In genomic region chr2:155989085-155989484, GRCm38 (mm10) we compare ENCODE assay signal across 13 mouse cellular contexts. TPM values are rescaled to one million over a fixed set of nuclear protein-coding genes. Genes with fewer than 3 reads are reported as not detected.
A peak's percentile ranks its signal among the peaks of the same experiment; 100 is the strongest.
DNase-seq lines count a peak whose midpoint lies in the region; ATAC-seq lines count a peak whose summit lies in the region.
"Had no signal": no experiment of that assay in that cellular context is flagged by ENCODE, and none has a peak within 500 bp of the region (broad histone marks: within the 10 kb centered on the region; RNA-seq: fewer than 3 reads in every experiment).

No protein-coding gene starts in this region.

- H3K4me3 ChIP-seq in limb, embryonic 10.5 days = no peak overlapping the region
- H3K4me3 ChIP-seq: midbrain, embryonic 15.5 days had no signal

- WGBS in limb, embryonic 10.5 days = 81% methylated on average over 4 of the region's 4 CpGs

- no peak overlapping the region for H3K27ac ChIP-seq in limb, embryonic 10.5 days
- H3K27ac ChIP-seq: midbrain, embryonic 15.5 days had no signal

- ATAC-seq in megakaryocyte progenitor cell, adult 5-6 weeks (replicated peaks; ENCODE audit: poor library complexity) = peak; percentile 97
- ATAC-seq: midbrain, embryonic 15.5 days had no signal

- peaks cover 2% of the 10 kb centered on the region; the same call in 1 of the 2 replicates for H3K4me1 ChIP-seq in limb, embryonic 10.5 days
- H3K4me1 ChIP-seq: midbrain, embryonic 15.5 days had no signal

- H3K9me3 ChIP-seq in limb, embryonic 10.5 days (replicated peaks) = no peaks in the 10 kb centered on the region
- H3K9me3 ChIP-seq: midbrain, embryonic 15.5 days had no signal

- peaks cover 100% of the 10 kb centered on the region for H3K36me3 ChIP-seq in limb, embryonic 10.5 days

- no peaks in the 10 kb centered on the region for H3K27me3 ChIP-seq in limb, embryonic 10.5 days (ENCODE audit: low read depth, poor library complexity, severe bottlenecking)
- H3K27me3 ChIP-seq: midbrain, embryonic 15.5 days had no signal

- DNase-seq in layer of hippocampus, adult 9-11 months = peak; percentile 41
- no peak for DNase-seq in layer of hippocampus, adult 8-10 months (ENCODE audit: low spot score in 2 of 2)
- DNase-seq in c-Kit-positive CD71-negative TER-119-negative erythroid progenitor cells, embryonic 14.5 days (ENCODE audit: low read depth) = peak; percentile 25
- DNase-seq in cerebellum, postnatal 25 days = peak; percentile 74 to 82
- no peak for DNase-seq in gastrocnemius, postnatal 10 days
- no peak for DNase-seq in adipocyte (ENCODE audit: low spot score)
- no peak for DNase-seq in limb, embryonic 10.5 days (ENCODE audit: low spot score)
- DNase-seq: adrenal gland, postnatal 25 days; kidney, postnatal 10 days had no signal

RNA-seq across cellular contexts. Expression of gene 6430550D23Rik, which starts 18.7 kb away (rescaled TPM):
- total RNA-seq in layer of hippocampus, adult 8-10 months (2022) = 1 to 10 TPM in 3 of 4 experiments, under 1 TPM in 1; 0.97 to 3.0 (median 2.0) TPM
- 0.10 and 0.74 TPM in 2 replicates for total RNA-seq in megakaryocyte progenitor cell, adult 5-6 weeks (2015)
- total RNA-seq in megakaryocyte progenitor cell, adult 5-6 weeks (2017) = 0.20 and 0.92 TPM in 2 replicates
- total RNA-seq in gastrocnemius, postnatal 10 days (2021) = under 1 TPM; 0.49 to 0.63 TPM
- 1.2 and 1.5 TPM in 2 replicates for polyA plus RNA-seq in limb, embryonic 10.5 days (2016; fragmentation: Nextera tagmentation; extraction: Ambion mirVana)

RNA-seq across cellular contexts. Expression of gene Ergic3, which starts 18.8 kb away (rescaled TPM):
- total RNA-seq in layer of hippocampus, adult 8-10 months (2022) = 100 to 1,000 TPM; 182 to 233 (median 213) TPM
- total RNA-seq in megakaryocyte progenitor cell, adult 5-6 weeks (2015) = 206 and 246 TPM in 2 replicates
- 65.3 and 76.8 TPM in 2 replicates for total RNA-seq in megakaryocyte progenitor cell, adult 5-6 weeks (2017)
- 10 to 100 TPM; 78.1 to 84.4 TPM for total RNA-seq in gastrocnemius, postnatal 10 days (2021)
- polyA plus RNA-seq in limb, embryonic 10.5 days (2016; fragmentation: Nextera tagmentation; extraction: Ambion mirVana) = 191 TPM in 2 replicates

RNA-seq across cellular contexts. Expression of gene Cep250, which starts 32.8 kb away (rescaled TPM):
- total RNA-seq in layer of hippocampus, adult 8-10 months (2022) = 10 to 100 TPM; 21.9 to 24.9 (median 24.5) TPM
- total RNA-seq in megakaryocyte progenitor cell, adult 5-6 weeks (2015) = 9.6 and 12.7 TPM in 2 replicates
- total RNA-seq in megakaryocyte progenitor cell, adult 5-6 weeks (2017) = 30.7 and 44.6 TPM in 2 replicates
- 10 to 100 TPM in 1 of 2 experiments, 1 to 10 TPM in 1; 7.8 to 11.7 TPM for total RNA-seq in gastrocnemius, postnatal 10 days (2021)
- polyA plus RNA-seq in limb, embryonic 10.5 days (2016; fragmentation: Nextera tagmentation; extraction: Ambion mirVana) = 28.7 and 34.3 TPM in 2 replicates

RNA-seq across cellular contexts. Expression of gene Gdf5, which starts 43.9 kb away (rescaled TPM):
- total RNA-seq in layer of hippocampus, adult 8-10 months (2022) = under 1 TPM in 3 of 4 experiments, not detected in 1; 0.18 to 0.31 (median 0.31) TPM
- total RNA-seq in megakaryocyte progenitor cell, adult 5-6 weeks (2015) = not detected in 2 replicates
- not detected in 2 replicates for total RNA-seq in megakaryocyte progenitor cell, adult 5-6 weeks (2017)
- under 1 TPM in 1 of 2 experiments, not detected in 1; 0.14 TPM for total RNA-seq in gastrocnemius, postnatal 10 days (2021)
- 1.4 and 8.1 TPM in 2 replicates for polyA plus RNA-seq in limb, embryonic 10.5 days (2016; fragmentation: Nextera tagmentation; extraction: Ambion mirVana)
- total RNA-seq: liver, adult 2 months had no signal
- polyA plus RNA-seq: liver, adult 2 months had no signal

RNA-seq across cellular contexts. Expression of gene Gm15557, which starts 48.6 kb away (rescaled TPM):
- total RNA-seq in layer of hippocampus, adult 8-10 months (2022) = not detected
- not detected in 2 replicates for total RNA-seq in megakaryocyte progenitor cell, adult 5-6 weeks (2015)
- not detected in 2 replicates for total RNA-seq in megakaryocyte progenitor cell, adult 5-6 weeks (2017)
- not detected for total RNA-seq in gastrocnemius, postnatal 10 days (2021)
- 0.13 and 0.18 TPM in 2 replicates for polyA plus RNA-seq in limb, embryonic 10.5 days (2016; fragmentation: Nextera tagmentation; extraction: Ambion mirVana)
- total RNA-seq: adrenal gland, postnatal 25 days; liver, adult 2 months had no signal
- polyA plus RNA-seq: heart, embryonic 16.5 days; liver, adult 2 months; midbrain, embryonic 15.5 days had no signal

Comparison
In these comparisons a context has a peak if more than half of its experiments do, and no peak if none do; other contexts are left out.
1. DNase-seq: peak in layer of hippocampus, adult 9-11 months (single experiment), c-Kit-positive CD71-negative TER-119-negative erythroid progenitor cells, embryonic 14.5 days (single experiment) and cerebellum, postnatal 25 days (2 of 2); none in layer of hippocampus, adult 8-10 months (0 of 2), gastrocnemius, postnatal 10 days (single experiment), adipocyte (single experiment) and limb, embryonic 10.5 days (single experiment).